Mouse (Mus musculus): Measurements from ENCODE around the gene Med8. TPM values are rescaled to one million over a fixed set of nuclear protein-coding genes. Genes with fewer than 3 reads are reported as not detected.

The Med8 gene
- total RNA-seq (2021), result 10 to 100 TPM; 38.4 to 39.7 TPM
- long read RNA-seq, experiment 1, transcript Med8-203 (7 exons, 1,134 nt), result minor isoform, 8 of 67 reads
- long read RNA-seq, experiment 1, transcript Med8-201 (7 exons, 1,145 nt), result major isoform, 30 of 67 reads
- long read RNA-seq, experiment 1, partial matches to known transcripts, result 26 of 67 reads
- long read RNA-seq, experiment 1, other reads (novel, unspliced or antisense), result 3 of 67 reads
- long read RNA-seq, experiment 2, transcript Med8-201 (7 exons, 1,145 nt), result major isoform, 22 of 50 reads
- long read RNA-seq, experiment 2, transcript Med8-203 (7 exons, 1,134 nt), result minor isoform, 8 of 50 reads
- long read RNA-seq, experiment 2, partial matches to known transcripts, result 11 of 50 reads
- long read RNA-seq, experiment 2, other reads (novel, unspliced or antisense), result 8 of 50 reads

- DNase-seq, result peak; percentile 89
Observed at GRCm38 (mm10) chr4:118409142-118409900, at the start of gene Med8, which contains the start of gene Szt2. Gene Med8 (plus strand): TSS chr4:118409337. Gene Szt2 (minus strand): TSS chr4:118409273.

- peak; percentile 56 for DNase-seq
Observed at GRCm38 (mm10) chr4:118359896-118360720, 49.0 kb upstream of the Med8 start.

DNA sequence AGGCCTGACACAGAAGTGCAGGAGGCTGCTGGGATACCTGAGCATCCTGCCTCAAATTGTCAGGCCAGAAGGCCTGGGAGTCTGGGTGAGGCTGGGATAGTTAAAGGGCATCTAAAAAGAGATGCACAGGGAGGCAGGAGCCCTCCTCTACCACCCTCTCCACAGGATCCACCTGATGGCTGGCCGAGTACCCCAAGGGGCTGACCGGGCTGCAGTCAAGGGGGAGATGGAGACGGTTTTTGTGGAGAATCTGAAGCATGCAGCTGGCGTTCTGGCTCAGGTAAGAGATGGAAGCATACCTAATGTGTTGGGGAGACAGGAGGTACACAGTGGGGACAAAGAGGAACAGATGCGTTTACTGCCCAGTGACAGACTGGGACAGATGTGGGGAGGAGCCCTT, 47.7 kb upstream of the Med8 start:
- no peak for DNase-seq

GRCm38 (mm10) chr4:118362879-118363278, 46.3 kb upstream of the Med8 start:
- DNase-seq, result no peak

DNA sequence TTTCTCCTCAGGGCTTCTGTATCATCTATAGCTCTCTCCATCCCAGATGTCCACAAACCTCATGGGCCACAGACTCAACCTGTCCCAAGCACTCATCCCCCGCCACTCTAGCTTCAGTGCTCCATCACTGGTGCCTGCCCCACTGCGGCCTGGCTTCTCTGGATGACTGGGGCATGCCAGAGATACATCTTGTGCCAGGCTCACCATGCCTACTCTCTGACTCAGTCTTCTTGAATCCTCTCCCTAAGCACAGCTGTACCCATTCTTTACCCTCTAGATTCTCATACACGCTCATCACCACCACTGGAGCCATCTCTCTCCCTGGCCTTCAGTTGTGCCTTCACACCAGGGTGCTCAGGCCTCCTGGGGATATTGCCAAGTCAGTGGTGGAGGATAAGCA, 45.2 kb upstream of the Med8 start:
- DNase-seq, result no peak

DNA sequence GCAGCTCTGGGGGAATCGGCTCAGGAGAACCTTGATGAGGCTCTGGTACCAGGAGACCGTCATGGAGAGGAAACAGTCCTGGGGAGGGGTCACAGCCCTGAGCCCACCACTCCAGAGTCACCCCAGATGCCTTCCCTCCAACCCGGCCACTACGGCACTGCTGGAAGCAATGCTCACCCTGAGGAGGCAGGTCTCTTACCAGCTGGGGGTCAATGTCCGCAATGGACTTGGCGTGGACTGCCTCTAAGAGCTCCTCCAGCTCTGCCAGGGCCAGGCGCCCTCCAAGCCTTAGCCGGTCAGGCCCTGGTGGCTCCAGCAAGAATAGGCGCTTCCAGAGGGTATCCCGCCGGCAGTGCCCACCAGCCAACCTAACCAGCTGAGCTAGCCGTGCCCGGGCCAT, 44.5 kb upstream of the Med8 start:
- DNase-seq, result no peak

DNA sequence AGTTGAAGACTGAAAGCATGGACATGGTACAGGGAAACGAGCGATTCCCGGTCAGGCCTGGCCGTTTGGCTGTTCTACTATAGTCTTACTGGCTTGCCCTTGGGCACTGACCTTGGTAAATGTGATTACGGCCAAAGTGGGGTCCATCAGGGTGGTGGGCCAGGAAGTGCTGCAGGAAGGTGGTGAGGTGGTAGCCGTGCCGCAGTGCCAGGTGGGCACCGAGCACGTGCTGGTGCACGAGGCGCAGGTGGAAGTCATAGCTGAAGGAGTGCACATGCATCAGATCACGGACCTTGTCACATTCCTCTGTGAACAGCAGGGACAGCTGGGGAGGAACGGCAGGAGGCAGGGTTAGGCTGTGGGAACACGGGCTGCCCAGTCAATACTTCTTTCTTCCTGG, 43.1 kb upstream of the Med8 start:
- no peak for DNase-seq

DNA sequence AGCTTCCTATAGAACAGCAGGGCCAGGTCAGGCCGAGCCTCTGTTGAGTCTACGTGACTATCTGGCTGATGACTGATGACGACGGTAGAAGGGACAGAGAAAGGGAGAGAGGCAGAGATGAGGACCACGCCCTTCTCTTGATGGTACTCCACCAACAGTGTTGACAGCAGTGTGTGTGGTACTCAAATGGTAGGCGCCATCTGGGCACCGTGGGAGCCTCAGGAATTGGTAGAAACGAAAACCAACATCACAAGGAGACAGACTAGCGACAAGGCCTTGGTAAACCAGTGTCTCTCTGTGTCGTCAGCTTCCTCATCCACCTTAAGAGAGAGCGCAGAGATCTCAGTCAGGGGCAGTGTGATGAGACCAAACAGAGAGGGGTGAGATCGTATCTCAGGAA, 41.6 kb upstream of the Med8 start:
- DNase-seq, result no peak

GRCm38 (mm10) chr4:118368616-118369015, 40.5 kb upstream of the Med8 start:
- DNase-seq, result no peak

GRCm38 (mm10) chr4:118371822-118372221, 37.3 kb upstream of the Med8 start:
- DNase-seq, result no peak

DNA sequence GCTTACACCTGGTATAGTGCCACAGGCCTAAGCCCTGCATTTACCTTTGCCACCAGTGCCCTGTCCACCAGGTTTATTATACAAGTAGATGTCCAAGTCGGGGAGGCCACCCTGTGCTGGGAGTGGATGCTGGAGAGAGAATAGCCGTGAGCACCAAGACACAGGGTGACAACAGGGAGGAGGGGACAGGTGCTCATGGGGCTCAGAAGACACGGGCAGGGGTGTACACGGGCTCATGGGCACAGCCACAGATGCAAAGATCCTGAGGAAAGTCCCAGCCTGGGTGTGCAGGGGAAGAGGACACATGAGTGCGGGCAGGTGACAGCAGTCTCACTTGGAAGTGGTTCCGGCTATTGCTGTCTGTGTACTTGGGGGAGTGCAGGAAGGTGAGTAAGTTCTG, 33.1 kb upstream of the Med8 start:
- no peak for DNase-seq

- DNase-seq, result no peak
Observed at GRCm38 (mm10) chr4:118383271-118383670, 25.9 kb upstream of the Med8 start.

GRCm38 (mm10) chr4:118387316-118387715, 21.8 kb upstream of the Med8 start:
- DNase-seq, result no peak

DNA sequence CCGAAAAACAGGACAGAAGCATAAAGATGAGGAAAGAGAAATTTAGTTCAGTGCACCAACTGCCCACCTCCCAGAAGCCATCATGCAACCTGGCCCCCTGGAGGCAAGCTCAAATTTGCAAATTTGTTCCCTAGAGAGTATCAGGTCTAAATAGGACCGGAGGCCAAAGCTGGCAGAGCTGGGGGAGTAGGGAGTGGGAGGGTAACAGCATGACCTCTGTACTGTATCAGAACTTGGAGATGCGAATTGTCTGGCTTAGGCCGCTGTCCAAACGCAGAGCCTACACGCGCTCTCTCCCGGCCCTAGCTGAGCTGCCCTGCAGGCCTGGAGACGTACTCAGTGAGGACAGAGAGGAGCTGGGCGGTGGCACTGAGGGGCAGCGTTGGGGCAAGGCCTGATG, 19.0 kb upstream of the Med8 start:
- no peak for DNase-seq

DNA sequence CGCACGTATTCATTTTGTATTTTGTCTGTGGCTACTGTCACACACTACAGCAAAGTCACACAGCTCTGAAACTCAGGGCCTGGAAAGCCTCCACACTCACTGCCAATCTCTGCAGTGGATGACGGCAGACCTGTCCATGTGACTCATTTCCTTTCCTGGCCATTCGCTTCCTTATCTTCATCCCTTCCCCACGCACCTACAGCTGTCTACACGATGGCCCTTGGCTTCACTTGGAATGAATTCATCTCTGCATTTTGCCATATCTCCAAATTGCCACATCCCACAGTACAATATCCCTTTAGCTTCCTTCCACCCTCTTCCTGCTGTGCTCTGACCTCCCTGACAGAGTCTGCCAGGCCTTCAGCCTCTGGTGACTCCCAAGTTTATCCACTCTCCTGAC, 14.6 kb upstream of the Med8 start:
- no peak for DNase-seq

- DNase-seq, result no peak
Observed at GRCm38 (mm10) chr4:118395289-118395688, 13.8 kb upstream of the Med8 start.

DNA sequence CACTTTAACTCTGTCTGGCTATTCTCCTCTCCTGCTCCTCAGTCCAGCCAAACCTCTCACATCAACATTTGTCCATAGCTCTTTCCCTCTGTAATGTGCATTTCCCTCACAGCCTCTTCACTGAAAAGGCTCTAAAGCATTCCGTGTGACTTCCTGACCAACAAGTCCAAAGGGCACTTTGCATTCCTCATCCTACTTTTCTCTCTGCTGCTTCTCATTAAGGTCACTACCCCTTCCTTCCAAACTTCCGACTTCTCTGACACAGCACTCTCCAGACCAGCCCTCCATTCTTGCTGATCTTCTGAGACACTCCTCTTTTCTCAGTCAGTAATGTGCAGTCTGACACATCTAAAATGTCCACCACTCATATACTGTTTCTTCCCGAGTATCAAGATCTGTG, 12.7 kb upstream of the Med8 start:
- DNase-seq, result no peak

DNA sequence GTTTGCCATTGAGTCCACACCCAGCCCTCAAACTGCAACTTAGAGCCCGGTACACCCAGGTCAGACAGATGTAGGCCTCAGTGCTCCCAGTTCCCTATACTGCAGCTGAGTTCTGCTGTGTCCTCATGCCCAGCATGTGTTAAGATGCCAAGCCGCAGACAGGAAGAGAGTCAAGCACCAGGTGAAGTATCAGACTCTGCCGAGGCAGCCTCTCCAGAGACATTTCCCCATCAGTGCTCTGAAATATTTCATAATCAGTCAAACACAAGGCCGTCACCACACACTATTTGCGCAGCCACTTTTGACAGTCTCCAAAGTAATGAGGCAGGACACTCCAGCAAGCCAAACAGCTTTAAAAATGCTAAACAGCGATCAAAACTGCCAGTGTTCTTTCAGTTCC, 10.7 kb upstream of the Med8 start:
- DNase-seq, result no peak

- no peak for DNase-seq
Observed at GRCm38 (mm10) chr4:118401421-118401820, 7.7 kb upstream of the Med8 start.

- DNase-seq, result no peak
Observed at GRCm38 (mm10) chr4:118401918-118402317, 7.2 kb upstream of the Med8 start.

DNA sequence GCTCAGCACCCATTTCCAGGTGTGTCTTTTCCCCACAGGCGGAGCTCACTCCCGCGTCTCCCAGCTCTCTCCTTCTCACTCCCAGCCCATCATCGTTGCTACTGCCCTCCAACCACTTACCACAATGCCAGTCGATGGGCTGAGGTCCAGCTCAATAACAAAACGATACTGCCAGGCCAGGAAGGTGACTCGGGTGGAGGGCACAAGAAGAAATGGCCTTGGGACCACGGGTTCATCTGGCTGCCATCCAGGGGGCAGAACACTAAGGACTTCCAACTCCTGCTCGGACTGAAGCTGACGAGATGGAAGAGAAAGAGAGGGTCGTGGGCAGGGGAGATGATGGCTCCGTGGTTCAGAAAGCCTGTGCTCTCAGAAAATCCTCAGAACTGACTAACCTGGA, 6.4 kb upstream of the Med8 start:
- DNase-seq, result no peak

GRCm38 (mm10) chr4:118410871-118411270, 1.7 kb downstream of the Med8 start:
- DNase-seq, result no peak

DNA sequence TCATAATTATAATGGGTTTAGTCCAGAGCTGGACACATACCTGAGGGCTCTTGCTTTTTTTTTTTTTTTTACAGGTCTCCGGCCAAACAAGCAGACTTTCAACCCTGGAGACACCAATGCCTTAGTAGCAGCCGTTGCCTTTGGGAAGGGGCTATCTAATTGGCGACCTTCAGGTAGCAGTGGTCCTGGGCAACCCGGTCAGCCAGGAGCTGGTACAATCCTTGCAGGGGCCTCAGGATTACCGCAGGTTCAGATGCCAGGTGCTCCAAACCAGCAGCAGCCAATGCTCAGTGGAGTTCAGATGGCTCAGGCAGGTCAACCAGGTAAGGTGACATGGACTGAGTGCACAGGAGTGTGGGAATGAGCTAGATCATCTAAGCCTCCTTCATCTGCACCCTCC, 4.4 kb downstream of the Med8 start:
- DNase-seq, result no peak

All from gastrocnemius, postnatal 25 days (tissue).